Mouse (Mus musculus): ENCODE data around the gene Mybpc1.
A peak's percentile ranks its signal among the peaks of the same experiment; 100 is the strongest.

Gene Mybpc1

DNA sequence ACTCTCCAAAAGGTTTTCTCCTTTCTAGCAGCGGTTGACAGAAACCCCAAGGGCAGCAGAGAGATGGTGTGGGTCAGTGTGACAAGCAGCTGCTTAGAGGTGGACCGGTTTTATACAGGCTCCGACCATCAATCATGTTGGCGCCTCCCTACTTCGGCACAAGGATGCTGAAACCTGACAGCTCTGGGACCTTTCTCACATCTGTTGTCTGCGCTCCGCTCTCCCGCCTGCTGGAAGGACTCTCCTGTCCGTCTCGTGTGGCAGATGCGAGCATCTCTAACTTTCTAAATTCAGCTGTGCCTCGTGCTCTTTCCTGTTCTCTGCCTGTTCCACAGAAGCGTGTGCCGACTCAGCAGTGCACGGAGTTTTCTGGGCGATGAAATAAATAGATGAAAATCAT, at the start of gene Mybpc1:
Gene Mybpc1 (minus strand): TSS at position 210 of the 400 bp plus-strand sequence.
- DNase-seq, result no peak

DNA sequence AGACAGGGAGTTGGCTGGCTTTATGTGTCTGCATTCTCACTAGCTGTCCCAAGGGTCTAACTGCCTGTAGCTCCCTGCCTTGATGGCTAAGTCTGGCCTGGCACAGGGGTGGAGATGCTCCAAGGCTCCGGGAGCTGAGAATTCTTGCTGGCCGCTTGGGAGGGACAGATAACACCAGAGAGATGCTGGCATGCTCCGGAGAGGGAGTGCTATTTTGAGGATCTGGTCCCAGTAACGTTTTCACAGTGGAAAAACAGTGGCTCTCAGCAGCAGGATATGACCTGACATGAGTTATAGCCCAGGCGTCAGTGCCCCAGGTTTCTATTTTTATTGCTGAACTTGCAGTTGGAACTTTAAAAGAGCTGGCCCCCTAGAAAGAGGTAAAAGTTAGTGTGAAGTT, 40.5 kb upstream of the Mybpc1 start:
- DNase-seq, result peak; percentile 4 to 6

DNA sequence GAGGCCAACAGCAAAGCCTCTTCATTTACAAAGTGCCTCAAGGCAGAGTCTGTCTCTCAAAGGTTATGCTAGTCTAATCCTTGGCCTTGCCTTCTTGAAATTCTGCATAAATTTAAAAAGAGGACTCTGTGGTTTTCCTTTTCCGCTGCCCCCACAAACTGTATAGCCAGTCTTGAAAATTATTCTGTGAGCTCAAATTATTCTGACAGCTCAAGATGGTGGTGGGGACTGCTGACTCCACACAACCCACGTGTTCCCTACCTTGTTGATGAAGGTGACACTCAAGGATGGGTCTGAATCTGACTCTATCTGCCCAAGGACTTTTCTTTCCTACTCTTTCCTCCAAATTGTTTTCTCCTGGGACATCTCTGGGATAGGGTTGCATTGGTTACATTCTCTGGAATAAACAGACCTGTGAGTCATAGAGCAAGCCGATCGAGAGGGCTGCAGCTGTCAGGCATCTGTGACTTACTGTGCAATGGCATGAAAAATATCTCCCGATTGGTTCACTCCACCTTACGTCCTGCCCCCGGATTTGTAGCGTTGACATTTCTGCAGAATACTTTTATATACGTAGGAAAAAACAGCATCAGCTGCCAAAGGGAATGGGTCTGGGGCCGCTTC, 26.5 kb upstream of the Mybpc1 start:
- no peak for DNase-seq

DNA sequence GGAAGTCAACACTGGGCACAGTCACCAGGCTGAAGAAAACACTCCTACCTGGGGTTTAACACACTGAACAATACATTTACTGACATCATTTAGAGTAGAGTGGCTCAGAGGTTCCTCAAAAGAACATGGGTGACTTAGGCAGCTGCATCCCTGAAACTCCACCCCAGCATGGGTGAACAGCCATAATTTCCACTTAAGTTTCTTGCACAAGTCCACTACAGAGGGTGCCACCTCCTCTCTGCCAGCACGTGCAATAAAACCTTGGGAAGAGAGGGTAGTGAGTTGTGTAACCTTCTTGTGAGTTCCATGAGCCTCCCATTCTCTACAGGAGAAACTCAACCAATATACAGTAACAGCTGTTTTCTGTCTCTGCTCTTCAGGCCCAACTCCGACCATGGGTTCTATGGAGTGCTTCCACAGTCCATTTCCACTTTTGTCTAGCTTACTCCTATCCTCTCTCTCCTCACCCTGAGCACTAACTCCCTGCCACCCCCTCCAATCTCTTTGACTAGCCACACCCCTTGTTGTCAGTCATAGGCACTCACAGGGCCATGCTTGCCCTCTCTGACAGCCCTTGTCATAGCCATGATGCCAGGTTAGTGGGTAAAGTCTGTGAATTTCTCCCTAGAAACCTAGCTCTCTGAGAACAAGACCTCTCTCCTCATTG, 25.8 kb upstream of the Mybpc1 start:
- no peak for DNase-seq

DNA sequence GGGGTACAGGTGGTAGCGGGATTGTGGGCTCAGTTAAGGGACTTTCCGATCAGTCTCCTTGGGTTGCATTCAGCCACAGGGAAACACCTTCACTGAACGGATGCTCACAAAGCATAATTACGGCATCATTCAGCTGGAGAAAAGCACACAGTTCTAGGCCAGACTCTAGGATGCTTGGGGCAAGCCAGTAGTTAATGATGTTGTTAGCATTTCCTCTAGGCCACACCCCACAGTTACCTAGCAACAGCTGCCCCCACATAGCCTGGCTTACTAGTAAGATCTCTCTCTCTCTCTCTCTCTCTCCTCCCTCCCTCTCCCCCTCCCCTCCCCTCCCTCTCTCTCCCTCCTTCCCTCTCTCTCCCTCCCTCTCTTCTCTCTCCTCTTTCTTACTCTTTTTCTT, 22.1 kb upstream of the Mybpc1 start:
- DNase-seq, result no peak

DNA sequence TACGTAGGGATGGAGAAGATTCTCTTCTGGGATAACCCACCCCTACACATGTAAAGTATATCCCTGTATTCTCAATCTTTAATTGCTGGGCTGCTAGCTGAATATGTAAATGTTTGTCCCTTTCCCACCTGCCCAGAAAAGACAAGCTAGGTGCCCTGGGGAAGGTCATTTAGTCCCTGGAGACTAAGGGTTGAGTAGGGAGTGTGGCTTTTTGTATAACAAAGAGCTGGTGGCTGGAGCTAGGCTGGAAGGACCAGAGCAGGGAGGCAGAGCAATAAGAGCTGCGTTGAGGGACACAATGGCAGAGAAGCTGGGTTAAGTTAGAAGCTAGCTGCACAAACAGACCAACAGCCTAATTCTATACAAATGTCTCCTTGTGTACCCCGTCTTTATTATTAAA, 21.2 kb upstream of the Mybpc1 start:
- no peak for DNase-seq

DNA sequence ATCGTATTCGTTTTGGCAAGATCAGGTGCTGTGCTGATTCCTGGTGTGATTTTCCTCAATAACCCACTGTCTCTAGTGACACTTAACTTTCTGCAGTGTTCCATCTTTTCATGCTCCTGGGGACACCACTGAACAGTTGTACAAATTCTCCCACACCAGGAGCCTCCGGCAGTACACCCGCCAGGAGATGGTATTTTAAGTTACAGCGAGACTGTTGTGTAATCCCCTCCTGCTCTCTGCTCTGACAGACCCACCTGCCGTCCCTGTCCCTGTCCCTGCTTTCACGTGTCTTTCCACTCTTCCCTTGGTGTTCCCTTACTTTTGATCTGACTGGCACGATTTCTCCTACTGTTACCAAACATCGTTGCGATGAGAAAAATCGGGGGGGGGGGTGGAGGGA, 19.3 kb upstream of the Mybpc1 start:
- no peak for DNase-seq

DNA sequence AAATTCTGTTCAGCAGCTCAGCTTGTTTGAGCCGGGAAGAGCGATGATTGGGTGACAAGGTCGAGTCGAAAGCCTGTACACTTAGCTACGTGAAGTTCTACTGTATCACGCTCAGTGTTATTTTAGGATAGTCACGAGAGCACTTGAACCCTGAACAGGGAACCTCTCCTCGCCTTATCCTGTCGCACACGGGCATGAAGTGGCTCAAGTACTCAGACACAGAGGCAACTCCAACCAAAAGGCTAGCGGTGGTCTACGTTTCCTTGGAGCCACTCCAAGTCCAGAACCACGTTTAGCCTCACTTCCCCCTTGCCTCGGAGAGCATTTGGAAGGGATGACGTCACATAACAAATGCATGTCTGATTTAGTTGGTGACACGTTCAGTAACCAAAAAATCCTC, 17.7 kb upstream of the Mybpc1 start:
- DNase-seq, result peak in 1 of 2 experiments; percentile 11

DNA sequence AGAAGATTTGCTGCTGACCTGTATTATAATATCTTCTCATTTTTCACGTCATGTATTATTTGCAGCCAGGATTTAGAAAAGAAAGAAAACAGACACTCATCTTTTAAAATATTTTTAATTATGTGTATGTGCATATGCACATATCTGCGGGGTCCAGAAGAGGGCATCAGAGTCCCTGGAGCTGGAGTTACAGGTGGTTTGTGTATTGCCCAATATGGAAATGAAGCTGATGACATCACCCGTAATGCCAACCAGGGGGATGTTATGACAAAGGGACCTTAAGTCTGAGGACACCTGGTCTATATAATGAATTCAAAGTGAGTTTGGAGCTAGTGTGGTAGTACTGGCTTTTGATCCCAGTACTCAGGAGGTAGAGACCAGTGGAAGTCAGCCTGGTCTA, 15.9 kb upstream of the Mybpc1 start:
- peak in 1 of 2 experiments; percentile 17 for DNase-seq

DNA sequence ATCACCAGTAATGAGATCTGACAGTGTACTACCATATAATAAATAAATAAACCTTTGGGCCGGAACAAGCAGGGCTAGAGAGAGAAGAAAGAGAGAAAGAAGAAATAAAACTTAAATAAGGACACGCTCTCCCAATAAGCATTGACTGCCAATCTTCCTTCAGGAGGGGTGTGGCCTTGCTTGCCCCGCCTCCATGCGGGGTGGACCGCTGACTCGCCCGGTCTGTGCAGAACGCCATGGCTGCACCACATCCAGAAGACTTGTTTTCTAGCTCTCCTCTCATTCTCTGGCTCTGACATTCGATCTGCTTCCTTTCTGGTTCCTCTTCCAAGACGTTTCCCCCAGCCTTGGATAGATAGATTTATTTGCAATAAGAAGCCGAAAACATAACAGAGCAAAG, 8.1 kb upstream of the Mybpc1 start:
- no peak for DNase-seq

DNA sequence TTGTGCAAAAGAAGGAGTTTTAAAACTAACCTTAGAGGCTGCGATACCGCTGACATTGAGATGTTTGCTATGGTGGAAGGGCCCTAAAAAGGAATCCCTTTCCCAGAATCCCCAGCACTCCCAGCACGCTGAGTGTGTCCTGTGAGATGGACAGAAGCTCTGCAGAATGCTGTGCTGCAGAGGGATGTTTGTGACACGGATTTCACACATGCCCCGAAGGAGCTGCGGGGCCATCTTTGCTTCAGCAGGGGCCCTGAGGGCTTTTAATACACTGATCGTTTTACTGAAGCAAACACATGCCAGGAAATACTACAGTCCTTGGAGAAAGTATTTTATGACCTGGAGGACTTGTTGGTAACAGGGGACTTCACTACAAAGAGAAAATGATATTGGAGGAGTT, 1.7 kb upstream of the Mybpc1 start:
- DNase-seq, result no peak

DNA sequence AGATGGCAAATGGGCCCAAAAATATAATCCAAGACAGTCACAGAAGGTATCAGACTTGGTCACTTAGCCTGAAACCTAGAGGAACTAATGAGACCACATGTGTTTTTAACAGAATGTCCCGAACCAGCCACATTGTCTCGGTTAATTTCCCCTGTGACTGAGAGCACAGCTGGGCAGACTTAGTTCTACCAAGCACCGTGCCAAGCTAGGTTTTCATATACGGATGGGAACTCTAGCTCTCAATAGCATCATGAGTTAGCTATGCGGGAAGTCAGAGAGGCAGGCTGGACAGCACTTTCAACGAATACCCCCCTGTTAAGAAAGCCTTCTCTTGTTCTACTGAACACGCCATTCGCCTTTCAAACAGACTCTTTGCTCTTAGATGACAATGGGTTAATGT, 1.1 kb upstream of the Mybpc1 start:
- DNase-seq, result no peak

DNA sequence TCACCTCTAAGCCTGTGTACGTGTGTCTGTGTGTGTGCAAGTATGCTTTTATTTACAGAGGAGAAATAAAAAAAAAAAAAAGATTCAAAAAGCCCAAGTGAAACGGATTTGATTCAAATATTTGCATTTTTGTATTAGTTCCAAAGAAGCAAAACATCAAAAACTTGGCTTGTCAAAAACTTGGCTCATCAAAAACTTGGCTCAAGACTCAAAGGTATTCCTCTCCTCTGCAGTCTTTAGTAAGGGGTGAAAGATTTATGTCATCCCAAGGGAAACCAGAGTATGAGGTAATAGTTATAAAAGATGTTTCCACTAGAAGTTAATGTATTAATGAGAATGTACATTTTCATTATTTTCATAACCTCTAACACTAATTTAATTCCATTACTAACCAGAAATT, 1.2 kb downstream of the Mybpc1 start:
- DNase-seq, result no peak

DNA sequence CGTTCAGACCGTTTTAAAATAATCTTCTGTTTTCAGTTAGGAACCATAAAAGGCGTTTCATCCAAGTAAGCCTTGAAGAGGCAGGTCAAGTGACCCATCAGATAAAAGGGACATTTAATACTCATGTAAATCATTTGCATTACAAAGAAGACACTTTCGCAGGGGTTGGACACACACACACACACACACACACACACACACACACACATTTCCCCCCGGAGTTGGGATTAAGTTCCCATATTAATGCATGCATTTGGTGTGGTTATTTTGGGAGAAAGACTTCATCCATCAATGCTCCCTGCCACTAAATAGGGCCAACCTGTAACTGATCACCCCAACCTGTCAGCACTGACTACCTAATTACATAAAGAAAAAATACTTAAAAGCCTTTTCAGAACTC, 1.7 kb downstream of the Mybpc1 start:
- no peak for DNase-seq

DNA sequence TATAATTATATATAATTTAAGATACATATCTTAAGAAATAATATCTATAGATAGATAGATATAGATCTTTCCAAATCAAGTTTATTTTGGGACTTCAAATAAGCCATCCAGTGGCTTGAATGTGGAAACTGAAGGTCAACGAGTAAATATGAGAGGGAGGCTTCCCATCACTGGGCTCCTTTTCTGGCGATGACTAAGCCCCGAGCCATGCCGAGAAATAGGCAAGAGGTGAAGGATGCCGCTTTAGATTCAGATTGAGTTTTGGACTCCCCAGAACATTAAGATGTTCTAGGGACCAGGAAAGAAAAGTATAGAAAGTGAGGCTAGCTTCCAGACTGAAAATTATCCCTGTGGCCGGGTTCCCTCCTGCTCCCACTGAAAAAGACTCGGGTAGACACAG, 4.4 kb downstream of the Mybpc1 start:
- DNase-seq, result no peak

DNA sequence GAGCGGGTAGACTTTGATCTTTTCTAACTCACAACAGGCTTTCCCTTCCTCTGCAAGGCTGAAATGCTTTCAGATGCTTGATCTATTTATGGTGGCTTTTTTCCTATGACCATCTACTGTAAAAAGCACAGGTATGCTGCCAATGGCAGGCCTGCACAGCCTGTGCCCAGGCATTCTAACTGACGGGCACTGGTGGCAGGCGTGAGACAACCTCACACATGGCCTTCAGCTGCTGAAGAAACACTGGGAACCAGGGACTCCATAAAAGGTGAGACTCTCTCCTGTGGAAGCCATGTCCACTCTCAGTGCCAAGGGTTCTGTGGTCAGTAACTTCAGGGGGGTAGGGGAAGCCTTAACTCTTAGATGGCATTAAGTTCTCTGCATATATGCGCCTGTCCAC, 12.6 kb downstream of the Mybpc1 start:
- DNase-seq, result no peak

DNA sequence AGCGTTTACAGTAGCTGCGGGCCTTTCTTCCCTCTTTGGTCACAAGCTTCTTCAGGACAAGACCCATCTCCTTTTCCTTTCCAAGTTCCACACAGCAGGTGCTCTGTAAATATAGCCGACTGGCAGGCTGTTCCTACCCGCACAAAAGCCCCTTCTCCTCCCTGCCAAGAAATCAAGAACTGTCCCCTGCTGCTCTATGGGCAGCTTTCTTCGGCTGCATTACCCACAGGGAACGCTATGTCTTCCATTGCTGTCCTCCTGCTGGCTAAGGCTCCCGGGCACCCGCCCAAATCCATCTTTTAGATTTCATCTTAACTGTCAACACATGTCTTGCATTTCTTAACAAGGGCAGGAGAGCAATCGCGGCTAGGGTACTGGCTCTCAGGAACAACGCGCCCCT, 13.9 kb downstream of the Mybpc1 start:
- no peak for DNase-seq

DNA sequence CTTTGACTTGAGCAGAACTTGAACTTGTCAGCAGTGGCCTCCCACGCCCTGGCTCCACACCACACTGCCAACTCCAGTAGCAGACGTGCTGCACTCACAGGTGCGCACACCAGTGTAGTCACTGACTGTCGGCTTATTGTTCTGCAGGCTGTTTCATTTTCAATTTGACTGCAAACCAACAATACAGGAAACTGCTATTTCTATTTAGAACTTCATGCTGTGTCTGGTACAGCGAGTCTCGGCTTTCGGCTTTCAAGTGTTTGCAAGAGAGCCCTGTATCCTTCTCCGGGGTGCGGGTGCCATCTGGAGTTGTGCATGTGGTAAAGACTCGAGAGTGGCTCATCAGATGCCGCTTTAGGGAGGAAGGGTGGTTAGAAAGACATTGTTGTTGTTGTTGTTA, 20.5 kb downstream of the Mybpc1 start:
- no peak for DNase-seq

DNA sequence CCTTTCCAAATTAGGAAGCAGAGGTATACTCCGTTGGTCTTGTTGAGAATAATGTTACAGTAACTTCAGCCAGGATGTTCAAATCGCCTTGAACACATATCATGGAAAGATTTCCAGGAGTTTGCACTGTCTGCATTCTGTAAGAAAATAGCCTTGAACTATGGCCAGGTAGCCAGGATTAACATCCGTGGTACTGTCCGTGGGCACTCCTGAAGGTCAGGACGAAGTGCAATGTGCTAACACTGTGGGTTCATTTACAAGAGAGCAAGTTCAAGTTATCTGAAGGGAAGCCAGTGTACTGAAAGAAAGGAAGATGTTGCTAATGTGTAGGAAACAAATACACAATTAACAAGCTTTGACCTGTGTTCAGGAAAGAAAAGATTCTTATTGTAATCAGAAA, 24.2 kb downstream of the Mybpc1 start:
- peak; percentile 44 to 59 for DNase-seq

DNA sequence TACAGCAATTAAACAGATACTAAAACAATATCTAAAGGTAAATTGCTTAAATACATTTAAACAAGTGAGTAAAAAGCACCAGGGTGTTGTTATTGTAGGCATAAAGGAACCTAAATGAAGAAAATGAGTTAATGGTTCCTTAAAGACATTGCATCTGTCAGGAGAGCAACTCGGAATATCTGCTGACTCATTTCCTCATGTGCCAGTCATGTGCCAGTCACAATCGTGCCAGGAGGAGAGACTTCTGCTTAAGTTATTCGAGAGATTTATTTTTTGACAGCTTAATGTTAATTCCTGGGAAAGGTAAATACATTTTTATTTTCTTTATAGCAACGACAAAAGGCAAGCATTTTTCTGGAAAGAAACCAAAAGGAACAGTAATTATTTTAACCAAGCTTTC, 26.3 kb downstream of the Mybpc1 start:
- DNase-seq, result peak; percentile 11 to 54

DNA sequence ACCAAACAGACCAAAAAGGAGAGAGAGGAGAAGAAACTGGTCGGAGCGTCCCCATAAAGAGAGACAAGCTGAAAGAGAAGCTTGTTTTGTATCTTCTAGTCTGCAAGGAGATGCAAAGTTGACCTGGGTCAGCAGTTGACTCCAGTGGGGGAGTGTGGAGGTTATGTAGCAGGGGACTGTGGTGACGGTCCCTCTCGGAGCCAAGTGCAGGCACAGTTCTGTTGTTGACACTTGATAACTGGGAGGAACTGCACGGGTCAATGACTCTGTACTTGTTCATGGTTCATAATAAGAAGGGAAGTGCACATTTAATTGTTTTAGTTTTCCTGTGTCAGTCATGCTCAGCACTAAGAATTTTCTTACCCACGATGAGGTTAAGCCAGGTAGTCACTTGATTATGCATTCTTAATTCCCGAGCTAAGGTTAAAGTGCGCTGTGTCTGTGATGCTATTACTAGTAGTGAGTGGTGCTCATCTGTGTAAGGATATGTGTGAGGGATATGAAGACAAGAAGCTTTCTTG, 30.8 kb downstream of the Mybpc1 start:
- peak; percentile 13 to 43 for DNase-seq

DNA sequence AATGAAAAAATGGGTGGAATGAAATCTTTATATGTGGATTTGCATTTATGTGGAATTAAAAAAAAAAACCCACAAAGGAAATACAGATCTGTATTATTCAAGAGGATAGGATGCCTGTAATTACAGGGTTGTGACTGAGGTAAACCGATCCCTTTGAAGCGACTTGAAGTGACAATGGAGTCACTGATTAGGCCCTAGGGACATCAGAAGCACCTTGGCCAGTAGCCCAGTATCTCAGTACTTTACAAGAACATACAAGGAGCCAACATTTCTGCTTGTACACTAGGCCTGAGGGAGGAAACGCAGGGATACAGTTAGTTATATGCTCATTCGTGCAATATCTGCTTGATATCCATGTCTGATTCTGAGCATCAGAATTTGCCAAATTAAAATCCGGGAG, 32.8 kb downstream of the Mybpc1 start:
- DNase-seq, result no peak

DNA sequence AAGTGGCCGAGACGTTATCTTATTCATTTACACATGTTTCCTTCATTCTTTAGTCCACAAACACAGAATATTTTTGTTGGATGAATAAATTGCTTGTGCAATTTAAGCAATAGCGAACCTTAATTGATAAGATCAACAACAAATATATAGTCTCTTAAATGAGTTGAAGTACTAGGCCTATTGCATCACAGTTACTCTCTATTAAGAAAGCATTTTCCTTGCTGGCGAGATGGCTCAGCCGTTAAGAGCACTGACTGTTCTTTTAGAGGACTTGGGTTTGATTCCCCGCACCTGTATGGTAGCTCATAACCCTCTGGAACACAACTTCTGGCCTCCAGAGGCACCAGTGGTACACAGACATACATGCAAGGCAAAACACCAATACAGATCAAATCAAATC, 47.9 kb downstream of the Mybpc1 start:
- no peak for DNase-seq

DNA sequence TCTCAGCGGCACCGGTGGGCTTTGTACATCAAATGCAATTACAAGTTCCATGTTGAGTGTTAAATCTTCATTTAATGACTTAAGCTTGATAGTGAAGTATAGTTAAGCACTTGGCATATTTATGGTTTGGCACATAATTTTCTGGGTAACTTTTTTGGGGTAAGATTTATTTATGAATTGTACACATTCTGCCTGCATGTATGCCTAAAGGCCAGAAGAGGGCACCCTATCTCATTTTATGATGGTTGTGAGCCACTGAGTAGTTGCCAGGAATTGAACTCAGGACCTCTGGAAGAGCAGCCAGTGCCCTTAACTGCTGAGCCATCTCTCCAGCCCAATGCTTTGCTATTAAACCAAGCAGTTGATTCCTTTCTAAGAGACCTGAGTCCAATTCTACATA, 52.2 kb downstream of the Mybpc1 start:
- DNase-seq, result no peak

DNA sequence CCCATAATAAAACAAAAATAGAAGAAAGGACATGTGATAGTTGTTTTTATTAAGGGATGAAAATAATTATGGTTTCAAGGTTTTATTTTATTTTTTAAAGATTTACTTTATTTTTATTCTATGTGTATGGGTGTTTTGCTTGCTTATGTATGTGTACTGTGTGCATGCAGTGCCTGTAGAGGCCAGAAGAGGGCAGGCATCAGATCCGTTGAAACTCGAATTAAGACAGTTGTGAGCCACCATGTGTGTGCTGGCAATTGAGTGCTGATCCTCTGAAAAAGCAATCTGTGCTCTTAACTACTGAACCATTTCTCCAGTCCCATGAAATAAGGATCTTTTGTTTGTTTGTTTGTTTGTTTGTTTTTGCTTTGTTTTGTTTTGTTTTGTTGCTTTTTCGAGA, 54.7 kb downstream of the Mybpc1 start:
- DNase-seq, result no peak

Measured in kidney, postnatal 36 days (tissue).